Mouse (Mus musculus) heart, adult 2 months (tissue): ENCODE data around the gene Rhbdf2. TPM values are rescaled to one million over a fixed set of nuclear protein-coding genes. Genes with fewer than 3 reads are reported as not detected.

ENCODE experiments used
- DNase-seq, 2 experiments: peaks; one replicate each; pipeline ENCODE4 v3.0.0; 2021
- H3K27ac ChIP-seq: fragments of 200-600 bp; 2 replicates; pipeline ENCODE4 v1.8.1; 2022
- H3K27me3 ChIP-seq: fragments of 200-500 bp; 2 replicates; pipeline ENCODE4 v1.6.1; 2012; ENCODE audit warnings: mild to moderate bottlenecking, low read length, inconsistent platforms, mixed read lengths; ENCODE audit not compliant: control insufficient read depth, insufficient read depth
- H3K36me3 ChIP-seq: fragments of 200-500 bp; 2 replicates; pipeline ENCODE4 v1.6.1; 2012; ENCODE audit warnings: low read length, inconsistent platforms; ENCODE audit not compliant: control insufficient read depth, insufficient read depth
- H3K4me1 ChIP-seq: fragments of 200-500 bp; 2 replicates; pipeline ENCODE4 v1.6.1; 2011; ENCODE audit warnings: low read length; ENCODE audit not compliant: control insufficient read depth, insufficient read depth
- H3K4me3 ChIP-seq: fragments of 200-600 bp; 2 replicates; pipeline ENCODE4 v1.8.1; 2022
- H3K79me2 ChIP-seq: fragments of 200-500 bp; replicated peaks from 2 replicates; pipeline ENCODE4 v1.6.1; 2012; ENCODE audit warnings: mild to moderate bottlenecking, inconsistent platforms, low read length, moderate library complexity, mixed read lengths; ENCODE audit not compliant: control insufficient read depth, insufficient read depth
- H3K9ac ChIP-seq: fragments of 200-500 bp; 2 replicates; pipeline ENCODE4 v1.6.1; 2012; ENCODE audit warnings: low read depth, mild to moderate bottlenecking, control low read depth, inconsistent platforms, low read length, mixed read lengths
- CTCF ChIP-seq: fragments of 200-600 bp; IDR thresholded peaks from 2 replicates; pipeline ENCODE4 v1.8.1; 2022; ENCODE audit warnings: antibody characterized with exemption, mild to moderate bottlenecking, moderate library complexity
- EP300 ChIP-seq: fragments of 200-500 bp; IDR thresholded peaks from 2 replicates; pipeline ENCODE4 v1.6.1; 2011; ENCODE audit warnings: low read depth, low read length, control low read depth; ENCODE audit not compliant: insufficient read depth
- POLR2A ChIP-seq: fragments of 200-500 bp; IDR thresholded peaks from 2 replicates; pipeline ENCODE4 v1.6.1; 2011; ENCODE audit warnings: mild to moderate bottlenecking, low read depth, low read length, control low read depth; ENCODE audit not compliant: insufficient read depth
- WGBS: fragments of 180-500 bp; shearing (Covaris S2); methylation state at CpG from one replicate; pipeline ENCODE4 v1.1.7; 2018; 5-methylcytosine and 5-hydroxymethylcytosine counted together
- intact Hi-C: fragments of 180-260 bp; cut with DNase I; formaldehyde crosslinking; loops from one replicate; pipeline ENCODE4 v1.15.1; 2025
- polyA plus RNA-seq: library from polyadenylated mRNA; depleted of rRNA; stranded (reverse); fragments of >200 nt; gene quantifications from 2 replicates; pipeline ENCODE4 v1.2.3, GENCODE M21; 2012
- total RNA-seq, 2 experiments: library from RNA; stranded (reverse); gene quantifications; 2 replicates each; pipeline ENCODE4 v1.2.3; 2021

Rhbdf2 gene
- total and polyA plus RNA-seq, 3 experiments = 10.8 to 19.2 (median 11.2) TPM

DNA sequence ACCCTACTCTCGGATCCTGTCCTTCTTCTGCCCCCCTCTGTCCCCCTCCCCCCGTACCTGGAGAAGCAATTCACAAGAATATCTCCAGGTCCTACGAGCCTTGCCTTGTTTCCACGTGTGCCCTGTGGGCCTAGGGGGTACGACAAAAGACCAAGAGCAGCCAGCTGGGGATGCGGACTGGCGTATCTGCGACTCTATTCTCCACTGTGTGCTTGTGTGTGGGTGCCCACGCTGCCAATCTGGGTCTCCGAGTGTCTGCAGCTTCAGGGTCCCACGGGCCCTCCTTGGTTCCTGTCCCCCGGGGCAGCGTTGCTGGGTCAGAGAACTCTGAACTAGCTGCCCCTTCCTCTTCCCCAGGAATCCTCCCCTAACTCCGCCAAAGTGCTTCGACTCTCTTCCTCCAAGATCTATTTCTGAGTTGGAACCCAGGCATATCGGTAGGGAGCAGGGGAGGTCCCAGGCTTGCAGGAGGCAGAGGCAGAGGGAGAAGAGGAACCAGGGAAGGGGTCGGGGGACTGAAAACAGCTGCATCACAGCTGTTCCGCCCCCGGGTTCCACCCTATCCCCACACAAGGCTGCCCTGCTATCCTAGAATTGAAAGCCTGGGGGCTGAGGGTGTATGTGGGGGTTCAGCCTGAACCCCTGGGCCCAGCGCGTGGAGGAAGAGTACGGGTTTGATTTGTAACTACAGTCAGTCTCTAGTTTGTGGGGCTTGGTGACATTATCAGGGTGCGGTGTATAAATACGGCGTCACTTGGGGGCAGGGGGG, 25.7 kb upstream of the Rhbdf2 start:
- intact Hi-C loops = no loop called here
- TF ChIP-seq EP300 = no peak
- no peak for TF ChIP-seq POLR2A
- WGBS = 76% methylated on average over 25 of the region's 25 CpGs
- H3K36me3 ChIP-seq = no peaks in the 10 kb centered on the region
- H3K4me3 ChIP-seq = peak overlapping the region; percentile 59
- peaks cover 6% of the 10 kb centered on the region for H3K4me1 ChIP-seq
- H3K9ac ChIP-seq = peak overlapping the region; percentile 58
- H3K27me3 ChIP-seq = peaks cover 3% of the 10 kb centered on the region; the same call in 1 of the 2 replicates
- peak overlapping the region; percentile 66 for H3K27ac ChIP-seq
- peak in 1 of 2 experiments; percentile 44 for DNase-seq
- no peaks in the 10 kb centered on the region for H3K79me2 ChIP-seq

DNA sequence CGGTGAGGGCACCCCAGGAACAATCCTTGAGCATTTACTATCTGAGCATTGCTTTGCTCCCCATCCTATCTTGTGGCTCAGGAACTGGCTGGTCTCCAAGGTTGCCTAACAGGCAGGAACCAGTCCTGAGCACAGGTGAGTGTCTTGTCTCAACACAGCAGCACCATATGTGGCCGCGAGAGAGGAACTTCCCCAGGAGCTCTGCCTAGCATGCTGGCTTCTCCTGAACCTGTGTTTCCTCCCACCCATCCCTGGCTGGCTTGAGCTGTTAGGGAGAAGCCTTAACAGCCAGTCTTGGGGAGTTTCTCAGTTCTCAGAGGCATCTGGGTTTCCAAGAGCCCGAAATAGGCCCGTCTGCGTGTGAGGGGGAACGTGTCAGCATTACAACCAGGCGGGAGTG, 24.5 kb upstream of the Rhbdf2 start:
- Histone ChIP-seq H3K4me1 (peaks cover 7% of the 10 kb centered on the region), H3K9ac (peak overlapping the region; percentile 39), H3K27me3 (peaks cover 3% of the 10 kb centered on the region; the same call in 1 of the 2 replicates), H3K27ac (peak overlapping the region; percentile 66), H3K79me2 (no peaks in the 10 kb centered on the region), H3K36me3 (no peaks in the 10 kb centered on the region), H3K4me3 (no peak overlapping the region; the same call in 1 of the 2 replicates)
- intact Hi-C loops = no loop called here
- no peak for TF ChIP-seq EP300
- no peak for TF ChIP-seq POLR2A
- TF ChIP-seq CTCF = no peak
- no peak for DNase-seq
- WGBS = 76% methylated on average over 8 of the region's 8 CpGs

DNA sequence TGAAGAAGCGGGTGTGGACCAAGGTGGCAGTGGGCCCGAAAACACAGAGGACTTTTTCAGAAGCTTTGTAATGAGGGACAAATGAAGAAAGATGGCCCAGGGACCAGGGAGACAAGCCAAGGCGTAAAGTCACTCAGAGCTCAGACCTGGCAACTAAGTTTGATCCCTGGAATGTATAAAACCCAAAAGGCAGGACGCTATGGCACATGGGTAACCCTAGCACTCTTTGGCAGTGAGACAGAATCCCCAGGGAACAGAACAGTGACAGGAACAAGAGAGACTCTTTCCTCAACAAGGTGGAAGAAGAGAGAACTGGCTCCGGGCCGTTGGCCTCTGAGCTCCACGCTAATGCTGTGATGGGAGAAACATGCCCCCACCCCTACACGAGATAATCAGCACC, 24.0 kb upstream of the Rhbdf2 start:
- peaks cover 3% of the 10 kb centered on the region; the same call in 1 of the 2 replicates for H3K27me3 ChIP-seq
- H3K79me2 ChIP-seq = no peaks in the 10 kb centered on the region
- TF ChIP-seq EP300 (no peak), CTCF (no peak), POLR2A (no peak)
- H3K4me3 ChIP-seq = no peak overlapping the region; the same call in 1 of the 2 replicates
- peak overlapping the region; percentile 66; the same call in 1 of the 2 replicates for H3K27ac ChIP-seq
- H3K36me3 ChIP-seq = no peaks in the 10 kb centered on the region
- DNase-seq = no peak
- WGBS = 77% methylated on average over 8 of the region's 8 CpGs
- no peak overlapping the region; the same call in 1 of the 2 replicates for H3K9ac ChIP-seq
- intact Hi-C loops = no loop called here
- peaks cover 7% of the 10 kb centered on the region for H3K4me1 ChIP-seq

DNA sequence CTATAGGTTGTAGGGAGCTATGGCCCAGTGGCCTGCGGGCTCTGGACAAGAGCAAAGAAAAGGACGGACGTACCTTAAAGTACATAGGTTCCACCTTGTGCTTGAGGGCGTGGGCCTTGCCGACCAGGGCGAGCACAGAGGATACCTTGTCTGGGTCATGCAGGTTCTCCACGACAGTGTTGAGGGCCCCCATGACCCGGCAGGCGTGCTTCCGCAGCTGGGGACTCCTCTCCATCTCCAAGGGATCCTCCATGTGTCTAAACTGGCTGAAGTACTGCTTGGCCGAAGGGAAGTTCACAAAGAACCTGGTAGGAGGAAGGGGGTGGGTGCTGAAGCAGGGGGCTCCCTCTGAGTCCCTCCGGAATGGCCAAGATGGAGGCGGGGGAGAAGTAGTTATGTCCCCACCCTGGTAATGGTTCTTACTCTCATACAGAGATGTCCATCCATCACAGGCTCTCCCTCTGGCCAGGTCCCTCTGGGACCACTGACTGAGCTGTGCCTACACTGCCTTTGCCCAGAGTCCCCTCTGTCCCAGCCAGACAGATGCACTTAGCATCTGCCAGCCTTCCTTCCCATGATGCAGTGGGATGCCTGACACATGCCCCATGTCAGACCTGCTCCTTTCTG, 23.0 kb upstream of the Rhbdf2 start:
- peaks cover 3% of the 10 kb centered on the region; the same call in 1 of the 2 replicates for H3K27me3 ChIP-seq
- peak overlapping the region; percentile 82 for H3K27ac ChIP-seq
- no peaks in the 10 kb centered on the region for H3K79me2 ChIP-seq
- H3K9ac ChIP-seq = no peak overlapping the region
- DNase-seq = no peak
- intact Hi-C loops = no loop called here
- H3K4me1 ChIP-seq = peaks cover 7% of the 10 kb centered on the region
- no peak overlapping the region for H3K4me3 ChIP-seq
- no peaks in the 10 kb centered on the region for H3K36me3 ChIP-seq
- no peak for TF ChIP-seq CTCF
- no peak for TF ChIP-seq POLR2A
- TF ChIP-seq EP300 = no peak
- WGBS = 87% methylated on average over 13 of the region's 13 CpGs

DNA sequence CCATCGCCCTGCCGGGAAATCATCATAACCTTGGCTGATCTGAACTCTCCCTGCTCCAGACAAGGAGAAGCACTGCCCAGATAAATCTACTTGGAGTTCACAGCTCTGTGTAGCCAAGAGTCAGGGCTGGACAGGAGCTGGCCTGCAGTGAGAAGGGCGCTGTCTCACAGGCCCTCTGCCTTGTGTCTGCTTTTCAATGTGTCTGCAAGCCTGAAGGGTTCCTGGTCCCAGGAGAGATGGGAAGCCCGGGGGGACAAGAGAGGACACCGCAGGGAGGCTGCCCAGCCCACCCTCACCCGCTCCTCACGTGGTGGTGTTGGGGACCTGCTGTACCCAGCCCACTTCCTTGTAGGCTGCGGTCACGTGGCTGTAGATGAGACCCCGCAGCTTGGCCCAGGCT, 22.2 kb upstream of the Rhbdf2 start:
- Histone ChIP-seq H3K9ac (peak overlapping the region; percentile 18; the same call in 1 of the 2 replicates), H3K27ac (peak overlapping the region; percentile 82), H3K4me3 (no peak overlapping the region), H3K27me3 (peaks cover 3% of the 10 kb centered on the region; the same call in 1 of the 2 replicates), H3K36me3 (no peaks in the 10 kb centered on the region), H3K4me1 (peaks cover 7% of the 10 kb centered on the region), H3K79me2 (no peaks in the 10 kb centered on the region)
- TF ChIP-seq EP300 = no peak
- TF ChIP-seq POLR2A = no peak
- TF ChIP-seq CTCF = no peak
- WGBS = 46% methylated on average over 10 of the region's 10 CpGs
- DNase-seq = no peak
- intact Hi-C loops = no loop called here
